Mouse (Mus musculus): ENCODE results near the gene Serpinb13. TPM values are rescaled to one million over a fixed set of nuclear protein-coding genes. Genes with fewer than 3 reads are reported as not detected.

The Serpinb13 gene
- polyA plus RNA-seq (2015; fragmentation: Nextera tagmentation; extraction: Ambion mirVana): not detected in 2 replicates

GRCm38 (mm10) chr1:106980684-106981083 lies at the start of gene Serpinb13:
Serpinb13 (plus strand) TSS chr1:106980984.
- H3K4me1 ChIP-seq: no peaks in the 10 kb centered on the region
- no peak within 1 kb of the TSS for H3K9ac ChIP-seq (replicated peaks)
- H3K27me3 ChIP-seq (replicated peaks): no peaks in the 10 kb centered on the region
- H3K9me3 ChIP-seq (replicated peaks): no peaks in the 10 kb centered on the region
- H3K36me3 ChIP-seq: no peaks in the 10 kb centered on the region
- ATAC-seq (ENCODE audit: low FRiP score): no peak
- no peak within 1 kb of the TSS for H3K27ac ChIP-seq (replicated peaks)
- no peak within 1 kb of the TSS for H3K4me2 ChIP-seq
- no peak within 1 kb of the TSS for H3K4me3 ChIP-seq (replicated peaks)

GRCm38 (mm10) chr1:106931954-106932353 lies 48.8 kb upstream of the Serpinb13 start:
- H3K4me3 ChIP-seq (replicated peaks): no peak overlapping the region
- no peak overlapping the region for H3K27ac ChIP-seq (replicated peaks)
- WGBS: 83% methylated on average over 4 of the region's 4 CpGs
- no peak for ATAC-seq (ENCODE audit: low FRiP score)
- no peak overlapping the region for H3K9ac ChIP-seq (replicated peaks)
- no peaks in the 10 kb centered on the region for H3K4me1 ChIP-seq
- no peaks in the 10 kb centered on the region for H3K27me3 ChIP-seq (replicated peaks)
- H3K36me3 ChIP-seq: no peaks in the 10 kb centered on the region
- no peaks in the 10 kb centered on the region for H3K9me3 ChIP-seq (replicated peaks)
- no peak overlapping the region for H3K4me2 ChIP-seq

DNA sequence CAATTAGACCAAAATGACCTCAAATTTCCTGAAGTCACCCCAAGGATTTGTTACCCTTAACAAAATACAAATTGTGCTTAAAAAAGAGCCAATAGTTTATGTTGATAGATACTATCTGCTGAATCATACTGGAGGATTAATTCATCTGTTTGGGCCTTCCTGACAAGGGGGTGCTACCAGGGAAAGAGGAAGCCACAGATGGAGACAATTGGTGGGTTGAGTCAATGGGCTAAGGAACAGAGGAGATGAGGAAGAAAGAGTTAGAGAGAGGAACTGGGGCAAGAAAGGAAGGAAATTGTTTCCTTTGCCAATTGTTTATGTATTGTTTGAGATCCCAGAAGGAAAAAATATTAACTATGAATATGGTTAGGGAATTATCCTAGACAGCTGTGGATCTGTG lies 47.1 kb upstream of the Serpinb13 start:
- Histone ChIP-seq H3K4me1 (no peaks in the 10 kb centered on the region), H3K4me2 (no peak overlapping the region), H3K27ac (replicated peaks) (no peak overlapping the region), H3K27me3 (replicated peaks) (no peaks in the 10 kb centered on the region), H3K36me3 (no peaks in the 10 kb centered on the region), H3K4me3 (replicated peaks) (no peak overlapping the region), H3K9me3 (replicated peaks) (no peaks in the 10 kb centered on the region), H3K9ac (replicated peaks) (no peak overlapping the region)
- ATAC-seq (ENCODE audit: low FRiP score): no peak

DNA sequence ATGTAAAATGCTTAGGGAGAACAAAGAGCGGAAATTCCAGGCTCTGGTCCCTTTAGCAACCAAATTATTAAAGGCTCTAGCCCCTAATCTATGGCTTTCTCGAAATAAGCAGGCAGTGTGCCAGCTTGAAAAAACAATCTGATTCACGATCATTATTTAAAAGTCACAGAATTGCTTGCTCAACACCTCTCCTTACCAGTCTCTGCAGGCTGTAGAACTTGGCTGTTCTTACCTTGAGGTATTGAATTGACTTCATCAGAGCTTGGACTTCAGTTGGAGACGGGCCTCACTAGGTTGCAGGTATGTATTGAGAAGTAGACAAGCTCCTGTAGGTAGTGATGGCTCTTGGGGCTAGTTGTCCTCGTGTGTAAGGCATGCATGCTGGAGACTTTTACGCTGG lies 46.5 kb upstream of the Serpinb13 start, which contains the start of gene Serpinb12:
Serpinb12 (plus strand) TSS at position 185 of the 400 bp plus-strand sequence.
- H3K9me3 ChIP-seq (replicated peaks): no peaks in the 10 kb centered on the region
- H3K27me3 ChIP-seq (replicated peaks): no peaks in the 10 kb centered on the region
- WGBS: 90% methylated on average over 6 of the region's 6 CpGs
- no peak within 1 kb of the TSS for H3K9ac ChIP-seq (replicated peaks)
- H3K36me3 ChIP-seq: no peaks in the 10 kb centered on the region
- ATAC-seq (ENCODE audit: low FRiP score): no peak
- no peak within 1 kb of the TSS for H3K27ac ChIP-seq (replicated peaks)
- no peak within 1 kb of the TSS for H3K4me2 ChIP-seq
- H3K4me3 ChIP-seq (replicated peaks): no peak within 1 kb of the TSS
- no peaks in the 10 kb centered on the region for H3K4me1 ChIP-seq

- H3K36me3 ChIP-seq: no peaks in the 10 kb centered on the region
- no peak for ATAC-seq (ENCODE audit: low FRiP score)
- no peaks in the 10 kb centered on the region for H3K9me3 ChIP-seq (replicated peaks)
- no peaks in the 10 kb centered on the region for H3K4me1 ChIP-seq
- no peak overlapping the region for H3K4me3 ChIP-seq (replicated peaks)
- no peak overlapping the region for H3K27ac ChIP-seq (replicated peaks)
- no peak overlapping the region for H3K9ac ChIP-seq (replicated peaks)
- no peak overlapping the region for H3K4me2 ChIP-seq
- 83% methylated on average over 1 of the region's 1 CpGs for WGBS
- H3K27me3 ChIP-seq (replicated peaks): no peaks in the 10 kb centered on the region
Measured at GRCm38 (mm10) chr1:106947217-106947616, 33.6 kb upstream of the Serpinb13 start.

GRCm38 (mm10) chr1:106959981-106960380 lies 20.8 kb upstream of the Serpinb13 start:
- ATAC-seq (ENCODE audit: low FRiP score): no peak

DNA sequence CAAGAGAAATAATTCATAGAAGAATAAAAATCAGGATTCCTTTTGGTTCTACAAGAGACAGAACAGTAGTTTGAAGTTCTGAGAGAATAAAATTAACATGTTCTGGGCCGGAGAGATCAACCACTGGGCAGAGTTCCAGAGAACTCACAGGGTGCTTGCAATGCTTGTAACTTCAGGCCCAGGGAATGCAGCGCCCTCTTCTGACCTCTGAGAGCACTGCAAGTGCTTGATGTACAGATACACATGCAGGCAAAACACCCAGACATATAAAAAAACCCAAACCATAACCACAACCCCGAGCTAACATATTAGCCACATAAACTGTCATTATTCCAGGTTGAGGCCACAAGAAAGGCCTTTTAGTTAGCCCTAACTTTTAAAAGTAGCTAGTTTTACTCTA lies 19.8 kb upstream of the Serpinb13 start:
- no peak for ATAC-seq (ENCODE audit: low FRiP score)
- Histone ChIP-seq H3K36me3 (no peaks in the 10 kb centered on the region), H3K4me1 (no peaks in the 10 kb centered on the region), H3K4me2 (no peak overlapping the region), H3K9me3 (replicated peaks) (no peaks in the 10 kb centered on the region), H3K27me3 (replicated peaks) (no peaks in the 10 kb centered on the region), H3K4me3 (replicated peaks) (no peak overlapping the region), H3K9ac (replicated peaks) (no peak overlapping the region), H3K27ac (replicated peaks) (no peak overlapping the region)
- WGBS: 47% methylated on average over 3 of the region's 3 CpGs

More at GRCm38 (mm10) chr1:106959981-106960380, 20.8 kb upstream of the Serpinb13 start:
- WGBS: 87% methylated on average over 3 of the region's 3 CpGs
- no peaks in the 10 kb centered on the region for H3K36me3 ChIP-seq
- H3K4me1 ChIP-seq: no peaks in the 10 kb centered on the region
- no peaks in the 10 kb centered on the region for H3K27me3 ChIP-seq (replicated peaks)
- no peak overlapping the region for H3K27ac ChIP-seq (replicated peaks)
- no peak overlapping the region for H3K4me2 ChIP-seq
- no peak overlapping the region for H3K4me3 ChIP-seq (replicated peaks)
- H3K9ac ChIP-seq (replicated peaks): no peak overlapping the region
- H3K9me3 ChIP-seq (replicated peaks): no peaks in the 10 kb centered on the region

- Histone ChIP-seq H3K9ac (replicated peaks) (no peak overlapping the region), H3K4me1 (no peaks in the 10 kb centered on the region), H3K4me3 (replicated peaks) (no peak overlapping the region), H3K36me3 (no peaks in the 10 kb centered on the region), H3K27me3 (replicated peaks) (no peaks in the 10 kb centered on the region), H3K4me2 (no peak overlapping the region), H3K9me3 (replicated peaks) (no peaks in the 10 kb centered on the region), H3K27ac (replicated peaks) (no peak overlapping the region)
- 100% methylated on average over 1 of the region's 1 CpGs for WGBS
- ATAC-seq (ENCODE audit: low FRiP score): no peak
Measured at GRCm38 (mm10) chr1:106983092-106983491, 2.3 kb downstream of the Serpinb13 start.

DNA sequence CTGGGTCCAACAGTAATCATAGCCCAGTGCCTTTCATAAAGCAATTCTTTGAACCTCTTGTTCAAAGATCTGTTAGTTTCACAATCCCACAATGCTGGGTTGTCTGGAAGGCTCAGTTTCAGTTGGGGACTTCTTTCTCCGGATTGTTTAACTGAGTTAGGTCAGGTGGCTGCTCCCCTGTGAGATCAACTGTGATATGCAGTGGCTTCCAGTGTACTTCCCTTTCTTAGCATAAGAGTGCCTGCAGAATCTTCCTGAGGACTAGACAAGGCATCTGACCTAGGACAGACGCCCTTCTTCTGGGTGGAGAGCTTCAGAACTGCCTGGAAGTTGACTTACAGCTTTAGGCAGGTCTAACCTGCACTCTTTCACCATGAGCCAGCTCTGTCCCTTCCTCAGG lies 3.1 kb downstream of the Serpinb13 start:
- H3K9me3 ChIP-seq (replicated peaks): no peaks in the 10 kb centered on the region
- H3K27me3 ChIP-seq (replicated peaks): no peaks in the 10 kb centered on the region
- WGBS: 88% methylated on average over 2 of the region's 2 CpGs
- ATAC-seq (ENCODE audit: low FRiP score): no peak
- no peaks in the 10 kb centered on the region for H3K36me3 ChIP-seq
- H3K9ac ChIP-seq (replicated peaks): no peak overlapping the region
- no peaks in the 10 kb centered on the region for H3K4me1 ChIP-seq
- H3K4me2 ChIP-seq: no peak overlapping the region
- H3K4me3 ChIP-seq (replicated peaks): no peak overlapping the region
- H3K27ac ChIP-seq (replicated peaks): no peak overlapping the region

GRCm38 (mm10) chr1:107000424-107000823 lies 19.6 kb downstream of the Serpinb13 start:
- no peak overlapping the region for H3K9ac ChIP-seq (replicated peaks)
- WGBS: 85% methylated on average over 13 of the region's 13 CpGs
- H3K27me3 ChIP-seq (replicated peaks): no peaks in the 10 kb centered on the region
- no peaks in the 10 kb centered on the region for H3K9me3 ChIP-seq (replicated peaks)
- ATAC-seq (ENCODE audit: low FRiP score): no peak
- no peak overlapping the region for H3K4me3 ChIP-seq (replicated peaks)
- no peak overlapping the region for H3K4me2 ChIP-seq
- no peaks in the 10 kb centered on the region for H3K36me3 ChIP-seq
- H3K27ac ChIP-seq (replicated peaks): no peak overlapping the region
- no peaks in the 10 kb centered on the region for H3K4me1 ChIP-seq

- no peak for ATAC-seq (ENCODE audit: low FRiP score)
- no peaks in the 10 kb centered on the region for H3K27me3 ChIP-seq (replicated peaks)
- H3K4me1 ChIP-seq: no peaks in the 10 kb centered on the region
- no peaks in the 10 kb centered on the region for H3K9me3 ChIP-seq (replicated peaks)
- WGBS: 80% methylated on average over 2 of the region's 2 CpGs
- H3K36me3 ChIP-seq: no peaks in the 10 kb centered on the region
- no peak overlapping the region for H3K9ac ChIP-seq (replicated peaks)
- H3K4me2 ChIP-seq: no peak overlapping the region
- H3K27ac ChIP-seq (replicated peaks): no peak overlapping the region
- no peak overlapping the region for H3K4me3 ChIP-seq (replicated peaks)
Measured at GRCm38 (mm10) chr1:107001754-107002153, 21.0 kb downstream of the Serpinb13 start.

GRCm38 (mm10) chr1:107006316-107006715 lies 25.5 kb downstream of the Serpinb13 start:
- no peaks in the 10 kb centered on the region for H3K36me3 ChIP-seq
- no peak overlapping the region for H3K27ac ChIP-seq (replicated peaks)
- WGBS: 83% methylated on average over 3 of the region's 3 CpGs
- no peaks in the 10 kb centered on the region for H3K27me3 ChIP-seq (replicated peaks)
- H3K9ac ChIP-seq (replicated peaks): no peak overlapping the region
- no peaks in the 10 kb centered on the region for H3K4me1 ChIP-seq
- H3K9me3 ChIP-seq (replicated peaks): no peaks in the 10 kb centered on the region
- ATAC-seq (ENCODE audit: low FRiP score): no peak
- no peak overlapping the region for H3K4me3 ChIP-seq (replicated peaks)
- no peak overlapping the region for H3K4me2 ChIP-seq

GRCm38 (mm10) chr1:107014530-107014929 lies 33.7 kb downstream of the Serpinb13 start:
- Histone ChIP-seq H3K27ac (replicated peaks) (no peak overlapping the region), H3K4me2 (no peak overlapping the region), H3K4me1 (no peaks in the 10 kb centered on the region), H3K9ac (replicated peaks) (no peak overlapping the region), H3K36me3 (no peaks in the 10 kb centered on the region), H3K4me3 (replicated peaks) (no peak overlapping the region), H3K27me3 (replicated peaks) (no peaks in the 10 kb centered on the region), H3K9me3 (replicated peaks) (no peaks in the 10 kb centered on the region)
- WGBS: 47% methylated on average over 2 of the region's 2 CpGs
- ATAC-seq (ENCODE audit: low FRiP score): no peak

Measured in neural tube, embryonic 15.5 days (tissue).